Mouse (Mus musculus): Measurements from ENCODE around the gene Nol8. TPM values are rescaled to one million over a fixed set of nuclear protein-coding genes. Genes with fewer than 3 reads are reported as not detected.

Nol8 gene
- 17.1 and 17.5 TPM in 2 replicates for polyA plus RNA-seq (2015; fragmentation: Nextera tagmentation; extraction: Ambion mirVana)

DNA sequence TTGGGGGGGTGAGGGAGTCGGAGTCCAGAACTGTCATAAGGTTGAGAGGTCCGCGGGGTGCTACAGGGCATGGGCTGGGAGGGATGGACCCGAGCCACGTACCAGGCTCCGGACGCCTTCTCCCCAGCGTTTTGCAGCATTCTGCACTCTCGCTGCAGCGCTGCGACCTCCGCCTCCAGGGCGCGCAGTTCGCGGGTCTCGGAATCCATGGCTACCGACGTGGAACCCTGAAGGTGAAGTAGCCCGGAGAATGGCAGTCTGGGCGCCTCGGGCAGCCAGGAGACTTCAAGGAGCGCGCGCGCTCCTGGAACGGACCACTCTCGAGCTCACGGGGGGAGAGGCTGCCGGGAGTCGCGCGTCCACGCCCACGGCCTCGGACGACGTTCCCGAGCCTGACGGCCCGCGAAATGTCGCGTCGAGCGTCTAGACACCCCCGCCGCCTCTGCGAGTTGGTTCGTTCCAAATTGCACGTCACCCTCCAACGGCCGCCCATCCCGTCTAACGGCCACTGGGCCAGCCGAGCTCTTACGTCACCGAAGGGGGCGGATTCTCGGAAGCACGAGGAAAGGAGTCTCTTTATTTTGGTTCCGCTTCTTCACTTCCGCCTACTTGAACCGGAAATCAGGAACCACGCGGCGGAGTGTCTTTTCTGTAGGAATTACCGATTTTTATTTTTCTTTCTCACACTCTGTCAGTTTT, at the start of gene Nol8, which contains the start of gene Cenpp:
Gene Nol8 (plus strand): TSS at position 598 of the 699 bp plus-strand sequence.
Gene Cenpp (minus strand): TSS at position 305 of the 699 bp plus-strand sequence.
- Histone ChIP-seq H3K4me1 (peaks cover 17% of the 10 kb centered on the region), H3K9me3 (no peaks in the 10 kb centered on the region), H3K27ac (peak within 1 kb of the TSS; percentile 40), H3K4me3 (peak within 1 kb of the TSS; percentile 78), H3K27me3 (no peaks in the 10 kb centered on the region), H3K36me3 (no peaks in the 10 kb centered on the region), H3K4me2 (peak within 1 kb of the TSS; percentile 89), H3K9ac (peak within 1 kb of the TSS; percentile 77)
- WGBS = under 1% methylated on average over 68 of the region's 68 CpGs
- ATAC-seq (ENCODE audit: insufficient number of reproducible peaks, insufficient read depth, low FRiP score, low TSS enrichment, low read depth) = peak; percentile 98

DNA sequence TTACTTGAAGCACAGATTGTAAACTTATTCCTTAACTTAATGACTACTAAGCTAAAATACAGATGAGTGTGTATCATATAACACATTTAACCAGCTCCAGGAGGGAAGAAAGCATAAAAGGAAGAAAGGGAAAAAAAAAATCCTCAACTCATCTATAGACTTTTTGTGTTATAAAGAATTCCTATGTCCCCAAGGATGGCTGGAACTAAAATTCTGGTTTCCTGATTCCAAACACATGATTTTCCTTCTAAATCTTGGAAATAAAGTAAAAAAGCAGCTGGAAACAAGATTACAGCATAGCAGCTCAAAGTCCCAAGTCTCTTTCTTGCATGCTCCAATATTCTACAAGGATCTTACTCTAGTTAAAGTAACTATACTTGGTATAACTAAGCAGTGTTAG, 49.3 kb upstream of the Nol8 start:
- Histone ChIP-seq H3K4me3 (no peak overlapping the region), H3K4me2 (no peak overlapping the region), H3K9ac (no peak overlapping the region), H3K27me3 (no peaks in the 10 kb centered on the region), H3K36me3 (no peaks in the 10 kb centered on the region), H3K4me1 (0 out of 2 replicates have a peak, but pooled peaks cover 3% of the 10 kb centered on the region), H3K9me3 (no peaks in the 10 kb centered on the region), H3K27ac (no peak overlapping the region)
- no peak for ATAC-seq (ENCODE audit: insufficient number of reproducible peaks, insufficient read depth, low FRiP score, low TSS enrichment, low read depth)

- peak within 1 kb of the TSS; percentile 35 for H3K4me3 ChIP-seq
- H3K4me2 ChIP-seq = peak within 1 kb of the TSS; percentile 51
- 0 out of 2 replicates have a peak, but pooled peaks have one; percentile 59 for ATAC-seq (ENCODE audit: insufficient number of reproducible peaks, insufficient read depth, low FRiP score, low TSS enrichment, low read depth)
- H3K27ac ChIP-seq = peak within 1 kb of the TSS; percentile 82
- peaks cover 3% of the 10 kb centered on the region; the same call in 1 of the 2 replicates for H3K4me1 ChIP-seq
- no peaks in the 10 kb centered on the region for H3K9me3 ChIP-seq
- no peaks in the 10 kb centered on the region for H3K27me3 ChIP-seq
- no peaks in the 10 kb centered on the region for H3K36me3 ChIP-seq
- peak within 1 kb of the TSS; percentile 61; the same call in 1 of the 2 replicates for H3K9ac ChIP-seq
- WGBS = 17% methylated on average over 4 of the region's 4 CpGs
These were observed 45.2 kb upstream of the Nol8 start, which contains the start of gene Ogn for GRCm38 (mm10) chr13:49607714-49608113. Gene Ogn (plus strand): TSS chr13:49608046.

DNA sequence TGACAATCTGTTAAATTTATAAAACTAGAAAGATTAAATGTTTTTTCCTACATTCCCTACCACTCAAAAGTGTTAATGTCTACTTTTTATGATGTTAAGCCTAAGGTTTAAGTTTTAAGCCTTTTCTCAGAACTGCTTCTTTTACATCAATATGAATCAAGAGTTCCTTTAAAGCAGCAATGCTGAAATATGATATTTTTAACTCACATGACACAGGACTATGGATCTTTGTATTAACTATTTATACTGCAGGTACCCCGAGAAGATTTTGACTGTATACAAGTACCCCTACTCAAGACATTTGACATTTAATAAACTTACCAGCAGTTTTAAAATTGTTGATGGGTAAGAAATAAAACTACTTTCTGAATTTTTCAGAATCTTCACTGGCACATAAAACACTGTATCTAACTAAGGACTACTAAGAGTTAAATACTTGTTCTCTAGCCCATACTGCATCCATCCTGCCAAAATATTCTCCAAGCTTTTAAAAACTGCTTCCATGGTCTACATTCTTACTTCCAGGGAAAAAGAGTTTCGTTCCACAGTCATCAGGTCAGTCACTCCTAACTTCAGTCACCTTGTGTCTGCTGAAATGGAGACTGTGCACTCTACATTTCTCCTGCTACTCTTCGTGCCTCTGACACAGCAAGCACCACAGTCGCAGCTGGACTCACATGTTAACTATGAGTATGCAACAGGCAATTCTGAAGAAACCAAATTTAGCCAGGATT, 44.1 kb upstream of the Nol8 start:
- Histone ChIP-seq H3K4me3 (peak overlapping the region; percentile 35), H3K36me3 (0 out of 2 replicates have a peak, but pooled peaks cover 5% of the 10 kb centered on the region), H3K9me3 (no peaks in the 10 kb centered on the region), H3K9ac (peak overlapping the region; percentile 61; the same call in 1 of the 2 replicates), H3K4me1 (peaks cover 3% of the 10 kb centered on the region; the same call in 1 of the 2 replicates), H3K27me3 (no peaks in the 10 kb centered on the region), H3K27ac (peak overlapping the region; percentile 82), H3K4me2 (peak overlapping the region; percentile 51)
- ATAC-seq (ENCODE audit: insufficient number of reproducible peaks, insufficient read depth, low FRiP score, low TSS enrichment, low read depth) = no peak
- 38% methylated on average over 4 of the region's 4 CpGs for WGBS

- WGBS = 89% methylated on average over 3 of the region's 3 CpGs
- ATAC-seq (ENCODE audit: insufficient number of reproducible peaks, insufficient read depth, low FRiP score, low TSS enrichment, low read depth) = no peak
- H3K27ac ChIP-seq = no peak overlapping the region
These were observed 35.9 kb upstream of the Nol8 start for GRCm38 (mm10) chr13:49617021-49617420.

DNA sequence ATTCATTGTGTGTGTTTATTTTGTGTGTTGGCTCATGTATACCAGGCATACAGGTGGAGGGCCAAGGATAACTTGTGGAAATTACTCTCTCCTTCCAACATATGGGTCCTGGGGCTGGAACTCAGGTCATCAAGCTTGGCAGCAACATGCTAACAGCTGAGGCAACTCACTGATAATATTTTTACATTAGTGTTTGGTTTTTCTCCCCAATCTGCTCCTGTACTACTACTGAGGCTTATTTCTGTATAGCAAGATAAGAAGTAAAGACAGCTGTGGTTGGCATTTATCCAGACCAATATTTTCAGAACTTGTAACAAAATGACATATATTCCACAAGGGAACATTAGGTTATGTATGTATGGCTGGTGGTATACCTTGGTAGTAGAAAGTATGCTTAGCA, 34.5 kb upstream of the Nol8 start:
- H3K9ac ChIP-seq = no peak overlapping the region
- no peaks in the 10 kb centered on the region for H3K9me3 ChIP-seq
- no peaks in the 10 kb centered on the region for H3K27me3 ChIP-seq
- no peak overlapping the region for H3K4me2 ChIP-seq
- no peak overlapping the region for H3K27ac ChIP-seq
- H3K4me1 ChIP-seq = 0 out of 2 replicates have a peak, but pooled peaks cover 3% of the 10 kb centered on the region
- no peak overlapping the region for H3K4me3 ChIP-seq
- peaks cover 16% of the 10 kb centered on the region; the same call in 1 of the 2 replicates for H3K36me3 ChIP-seq
- no peak for ATAC-seq (ENCODE audit: insufficient number of reproducible peaks, insufficient read depth, low FRiP score, low TSS enrichment, low read depth)

More at GRCm38 (mm10) chr13:49617021-49617420, 35.9 kb upstream of the Nol8 start:
- Histone ChIP-seq H3K9me3 (no peaks in the 10 kb centered on the region), H3K4me1 (0 out of 2 replicates have a peak, but pooled peaks cover 3% of the 10 kb centered on the region), H3K36me3 (peaks cover 19% of the 10 kb centered on the region; the same call in 1 of the 2 replicates), H3K4me2 (no peak overlapping the region), H3K27me3 (no peaks in the 10 kb centered on the region), H3K4me3 (no peak overlapping the region), H3K9ac (no peak overlapping the region)

DNA sequence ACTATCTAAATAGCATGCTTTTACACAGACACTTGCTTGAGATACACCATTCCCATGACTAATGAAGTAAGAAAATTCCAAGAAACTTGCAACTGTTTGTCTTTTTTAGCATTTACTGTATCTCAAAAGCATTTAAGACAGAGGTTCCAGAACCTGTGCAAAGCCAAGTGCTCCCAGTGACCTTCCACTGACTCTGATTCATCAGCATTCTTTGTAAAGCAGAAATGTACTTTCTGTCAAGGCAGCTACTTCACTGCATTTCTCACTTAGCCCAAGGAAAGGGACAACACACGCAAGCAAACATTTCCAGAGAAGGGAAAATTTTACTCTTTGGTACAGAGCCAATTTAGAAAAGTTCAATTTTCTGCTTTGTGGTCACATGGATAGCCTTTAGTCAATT, 29.7 kb upstream of the Nol8 start:
- no peak overlapping the region for H3K9ac ChIP-seq
- H3K36me3 ChIP-seq = peaks cover 14% of the 10 kb centered on the region; the same call in 1 of the 2 replicates
- H3K27ac ChIP-seq = no peak overlapping the region
- WGBS = 62% methylated on average over 1 of the region's 1 CpGs
- no peak for ATAC-seq (ENCODE audit: insufficient number of reproducible peaks, insufficient read depth, low FRiP score, low TSS enrichment, low read depth)
- H3K9me3 ChIP-seq = no peaks in the 10 kb centered on the region
- H3K4me3 ChIP-seq = no peak overlapping the region
- no peaks in the 10 kb centered on the region for H3K4me1 ChIP-seq
- no peak overlapping the region for H3K4me2 ChIP-seq
- H3K27me3 ChIP-seq = no peaks in the 10 kb centered on the region

- Histone ChIP-seq H3K36me3 (no peaks in the 10 kb centered on the region), H3K4me1 (no peaks in the 10 kb centered on the region), H3K27me3 (no peaks in the 10 kb centered on the region), H3K9ac (no peak overlapping the region), H3K4me2 (no peak overlapping the region), H3K27ac (no peak overlapping the region), H3K9me3 (no peaks in the 10 kb centered on the region), H3K4me3 (no peak overlapping the region)
- no peak for ATAC-seq (ENCODE audit: insufficient number of reproducible peaks, insufficient read depth, low FRiP score, low TSS enrichment, low read depth)
These were observed 24.7 kb upstream of the Nol8 start for GRCm38 (mm10) chr13:49628167-49628566.

DNA sequence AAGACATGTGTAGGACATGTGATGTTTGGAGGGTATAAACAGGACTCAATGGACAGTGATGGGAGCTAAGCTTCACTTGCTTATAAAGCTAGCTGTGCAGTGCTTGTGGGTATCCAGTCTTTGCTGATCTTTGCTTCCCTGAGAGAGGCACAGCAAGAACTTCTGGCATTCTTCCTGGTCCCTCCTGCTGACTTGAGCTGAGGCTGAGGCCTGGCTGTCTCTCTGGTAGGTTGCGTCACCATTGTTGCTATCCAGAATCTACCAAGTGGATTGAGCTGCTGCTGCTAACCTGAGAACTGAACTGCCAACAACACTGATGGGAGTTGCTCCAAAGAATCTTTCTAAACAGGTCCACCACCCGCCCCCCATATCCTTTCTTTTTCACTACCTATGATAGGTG, 23.8 kb upstream of the Nol8 start:
- WGBS = 88% methylated on average over 2 of the region's 2 CpGs
- Histone ChIP-seq H3K27ac (no peak overlapping the region), H3K4me1 (no peaks in the 10 kb centered on the region), H3K36me3 (no peaks in the 10 kb centered on the region), H3K27me3 (no peaks in the 10 kb centered on the region), H3K4me2 (no peak overlapping the region), H3K9me3 (no peaks in the 10 kb centered on the region), H3K4me3 (no peak overlapping the region), H3K9ac (no peak overlapping the region)
- ATAC-seq (ENCODE audit: insufficient number of reproducible peaks, insufficient read depth, low FRiP score, low TSS enrichment, low read depth) = no peak

- ATAC-seq (ENCODE audit: insufficient number of reproducible peaks, insufficient read depth, low FRiP score, low TSS enrichment, low read depth) = no peak
- H3K4me3 ChIP-seq = no peak overlapping the region
- H3K4me1 ChIP-seq = peaks cover 3% of the 10 kb centered on the region; the same call in 1 of the 2 replicates
- H3K27ac ChIP-seq = no peak overlapping the region
- H3K36me3 ChIP-seq = 0 out of 2 replicates have a peak, but pooled peaks cover 3% of the 10 kb centered on the region
- H3K9ac ChIP-seq = no peak overlapping the region
- no peak overlapping the region for H3K4me2 ChIP-seq
- 96% methylated on average over 2 of the region's 2 CpGs for WGBS
- no peaks in the 10 kb centered on the region for H3K27me3 ChIP-seq
- H3K9me3 ChIP-seq = no peaks in the 10 kb centered on the region
These were observed 12.9 kb upstream of the Nol8 start for GRCm38 (mm10) chr13:49639965-49640364.

DNA sequence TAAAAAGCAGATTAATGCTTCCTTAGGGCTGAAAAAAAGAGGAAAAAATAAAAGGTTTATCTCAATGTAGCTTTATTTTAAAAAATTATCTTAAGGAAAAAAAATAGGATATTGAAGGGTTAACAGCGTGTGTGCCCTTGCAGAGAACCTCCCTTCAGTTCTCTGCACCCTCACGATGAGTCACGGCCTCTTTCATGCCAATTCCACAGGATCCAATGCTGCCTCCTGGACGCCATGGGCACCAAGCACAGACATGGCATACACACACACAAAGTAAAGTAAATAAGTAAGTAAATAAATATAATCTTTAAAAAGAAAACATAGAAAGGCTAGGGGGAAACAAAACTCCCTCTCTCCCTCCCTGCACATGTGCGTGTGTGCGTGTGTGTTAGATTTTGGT, 10.2 kb upstream of the Nol8 start:
- 59% methylated on average over 6 of the region's 6 CpGs for WGBS
- H3K4me3 ChIP-seq = no peak overlapping the region
- H3K4me1 ChIP-seq = peaks cover 3% of the 10 kb centered on the region; the same call in 1 of the 2 replicates
- H3K36me3 ChIP-seq = no peaks in the 10 kb centered on the region
- no peak overlapping the region for H3K27ac ChIP-seq
- H3K27me3 ChIP-seq = no peaks in the 10 kb centered on the region
- ATAC-seq (ENCODE audit: insufficient number of reproducible peaks, insufficient read depth, low FRiP score, low TSS enrichment, low read depth) = no peak
- no peak overlapping the region for H3K4me2 ChIP-seq
- no peak overlapping the region for H3K9ac ChIP-seq
- H3K9me3 ChIP-seq = no peaks in the 10 kb centered on the region

Data from embryonic facial prominence, embryonic 13.5 days (tissue).